Mouse (Mus musculus) layer of hippocampus, adult 2 months (tissue): ENCODE measurements around the gene Pip5k1c. TPM values are rescaled to one million over a fixed set of nuclear protein-coding genes. Genes with fewer than 3 reads are reported as not detected.

Experiments used
- DNase-seq, 2 experiments: peaks; one replicate each; pipeline ENCODE4 v3.0.0; 2022; ENCODE audit warnings: low spot score in 2 of 2
- H3K27ac ChIP-seq: fragments of 200-600 bp; 2 replicates; pipeline ENCODE4 v1.8.1; 2022
- H3K4me3 ChIP-seq: fragments of 200-600 bp; 2 replicates; pipeline ENCODE4 v1.8.1; 2022; ENCODE audit warnings: mild to moderate bottlenecking
- CTCF ChIP-seq: fragments of 200-600 bp; conservative IDR thresholded peaks from 2 replicates; pipeline ENCODE4 v1.8.1; 2022; ENCODE audit warnings: antibody characterized with exemption, mild to moderate bottlenecking, moderate library complexity
- total RNA-seq, 2 experiments: library from RNA; stranded (reverse); gene quantifications; 2 replicates each; pipeline ENCODE4 v1.2.3; 2021

Gene Pip5k1c
- total RNA-seq, 2 experiments from 2014 or later, result 308 to 314 TPM

GRCm38 (mm10) chr10:81340551-81341332, 48.0 kb downstream of the Pip5k1c start:
- Histone ChIP-seq H3K27ac (no peak overlapping the region), H3K4me3 (no peak overlapping the region)
- no peak for TF ChIP-seq CTCF
- no peak for DNase-seq

- no peak overlapping the region for H3K4me3 ChIP-seq
- peak in 1 of 2 experiments; percentile 68 for DNase-seq
- peak; percentile 92 for TF ChIP-seq CTCF
- H3K27ac ChIP-seq, result no peak overlapping the region
These were observed 48.7 kb downstream of the Pip5k1c start for GRCm38 (mm10) chr10:81341333-81341949.

- no peak for TF ChIP-seq CTCF
- Histone ChIP-seq H3K27ac (peak within 1 kb of the TSS; percentile 37; the same call in 1 of the 2 replicates), H3K4me3 (peak within 1 kb of the TSS; percentile 49)
- no peak for DNase-seq
These were observed 50.1 kb downstream of the Pip5k1c start, which contains the start of gene Gipc3 for GRCm38 (mm10) chr10:81342686-81343505. Gene Gipc3, minus strand, starts transcription at chr10:81343266.

GRCm38 (mm10) chr10:81344421-81345161, 51.8 kb downstream of the Pip5k1c start:
- Histone ChIP-seq H3K27ac (no peak overlapping the region), H3K4me3 (no peak overlapping the region)
- no peak for DNase-seq
- TF ChIP-seq CTCF, result peak; percentile 65

GRCm38 (mm10) chr10:81345162-81345534, 52.4 kb downstream of the Pip5k1c start:
- H3K27ac ChIP-seq, result no peak overlapping the region
- TF ChIP-seq CTCF, result no peak

GRCm38 (mm10) chr10:81346453-81347067, 53.8 kb downstream of the Pip5k1c start:
- DNase-seq, result peak in 1 of 2 experiments; percentile 47
- Histone ChIP-seq H3K4me3 (no peak overlapping the region), H3K27ac (no peak overlapping the region)
- peak; percentile 60 for TF ChIP-seq CTCF

More at GRCm38 (mm10) chr10:81345162-81345534, 52.4 kb downstream of the Pip5k1c start:
- DNase-seq, result no peak
- no peak overlapping the region for H3K4me3 ChIP-seq

GRCm38 (mm10) chr10:81349146-81349545, 56.4 kb downstream of the Pip5k1c start:
- no peak for DNase-seq
- TF ChIP-seq CTCF, result no peak
- no peak overlapping the region for H3K27ac ChIP-seq
- peak overlapping the region; percentile 84; the same call in 1 of the 2 replicates for H3K4me3 ChIP-seq

- peak overlapping the region; percentile 76 for H3K27ac ChIP-seq
- no peak for TF ChIP-seq CTCF
- no peak for DNase-seq
- H3K4me3 ChIP-seq, result peak overlapping the region; percentile 84
These were observed 57.2 kb downstream of the Pip5k1c start for GRCm38 (mm10) chr10:81349961-81350350.

GRCm38 (mm10) chr10:81350351-81351063, 57.7 kb downstream of the Pip5k1c start, which contains the start of gene Hmg20b:
Gene Hmg20b, minus strand, starts transcription at chr10:81350480.
- DNase-seq, result peak; percentile 99 to 100
- peak within 1 kb of the TSS; percentile 84 for H3K4me3 ChIP-seq
- peak; percentile 93 for TF ChIP-seq CTCF
- H3K27ac ChIP-seq, result peak within 1 kb of the TSS; percentile 92

- no peak overlapping the region for H3K27ac ChIP-seq
- H3K4me3 ChIP-seq, result no peak overlapping the region
- no peak for DNase-seq
- TF ChIP-seq CTCF, result no peak
These were observed 59.0 kb downstream of the Pip5k1c start for GRCm38 (mm10) chr10:81351678-81352291.
